Mouse (Mus musculus) neutrophil, adult 5-6 weeks (primary cell): ENCODE results near the gene Ppp2ca. TPM values are rescaled to one million over a fixed set of nuclear protein-coding genes. Genes with fewer than 3 reads are reported as not detected.
"Not testable (repeated sequence)": the region's sequence is repeated elsewhere in the genome, so short reads cannot be mapped to it uniquely, and the experiment has no call there.

Experiments
- ATAC-seq: fragments of 151-379, 151-347 bp; 2 replicates; pipeline ENCODE4 v1.8.0; 2017; ENCODE audit warnings: mild to moderate bottlenecking, moderate TSS enrichment; ENCODE audit not compliant: insufficient number of reproducible peaks, poor library complexity, low FRiP score, severe bottlenecking; ENCODE audit errors: extremely low read depth
- total RNA-seq: library from RNA; stranded (forward); fragments of 200-1000 nt; gene quantifications from 2 replicates; pipeline ENCODE4 v1.2.3, GENCODE M21; 2017

The Ppp2ca gene
- total RNA-seq, 1 experiment from 2014 or later, result 133 TPM

- ATAC-seq, result no peak
Observed at GRCm38 (mm10) chr11:52089291-52089690, 9.2 kb upstream of the Ppp2ca start.

GRCm38 (mm10) chr11:52091261-52091660 is 7.2 kb upstream of the Ppp2ca start:
- ATAC-seq, result no peak

GRCm38 (mm10) chr11:52094568-52094967 is 3.9 kb upstream of the Ppp2ca start:
- ATAC-seq, result no peak

DNA sequence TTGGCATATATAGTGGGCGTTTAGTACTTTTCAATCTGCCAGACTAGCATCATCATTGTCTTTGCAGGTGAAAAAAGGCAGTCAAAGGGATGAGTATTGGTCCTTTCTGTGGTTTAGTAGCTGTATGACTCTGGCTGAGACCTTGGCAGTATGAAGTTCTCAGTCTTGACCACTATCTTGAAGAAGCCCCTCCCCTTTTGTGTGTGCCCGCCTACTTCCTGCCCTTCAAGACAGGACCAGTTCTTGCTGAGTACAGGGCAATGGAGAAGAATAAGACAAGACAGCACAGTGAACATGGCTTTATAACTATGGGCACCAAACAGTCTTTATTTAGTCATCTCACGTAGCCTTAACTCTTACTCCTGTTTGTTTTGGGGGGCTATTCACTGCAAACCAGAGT is 1.5 kb upstream of the Ppp2ca start:
- ATAC-seq, result no peak

DNA sequence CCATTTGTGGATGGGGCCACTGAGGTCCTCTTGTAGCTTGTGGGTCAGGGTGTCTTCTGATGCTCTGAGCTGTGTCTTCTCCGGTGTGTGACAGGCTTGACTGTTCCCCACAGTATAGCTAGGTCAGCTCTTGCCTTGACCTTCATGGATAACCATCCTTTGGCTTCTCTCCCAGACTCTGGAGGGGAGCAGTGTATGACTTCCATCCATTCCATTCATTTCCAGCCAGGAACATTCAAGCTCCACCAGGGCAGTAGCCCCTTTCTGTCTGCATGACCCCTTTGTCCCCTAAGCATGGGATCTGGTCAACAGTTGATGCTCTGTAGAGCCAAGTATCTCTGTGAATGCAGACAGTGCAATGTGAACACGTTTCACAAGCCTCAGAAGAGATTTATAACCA is 885 bp upstream of the Ppp2ca start:
- ATAC-seq, result no peak

DNA sequence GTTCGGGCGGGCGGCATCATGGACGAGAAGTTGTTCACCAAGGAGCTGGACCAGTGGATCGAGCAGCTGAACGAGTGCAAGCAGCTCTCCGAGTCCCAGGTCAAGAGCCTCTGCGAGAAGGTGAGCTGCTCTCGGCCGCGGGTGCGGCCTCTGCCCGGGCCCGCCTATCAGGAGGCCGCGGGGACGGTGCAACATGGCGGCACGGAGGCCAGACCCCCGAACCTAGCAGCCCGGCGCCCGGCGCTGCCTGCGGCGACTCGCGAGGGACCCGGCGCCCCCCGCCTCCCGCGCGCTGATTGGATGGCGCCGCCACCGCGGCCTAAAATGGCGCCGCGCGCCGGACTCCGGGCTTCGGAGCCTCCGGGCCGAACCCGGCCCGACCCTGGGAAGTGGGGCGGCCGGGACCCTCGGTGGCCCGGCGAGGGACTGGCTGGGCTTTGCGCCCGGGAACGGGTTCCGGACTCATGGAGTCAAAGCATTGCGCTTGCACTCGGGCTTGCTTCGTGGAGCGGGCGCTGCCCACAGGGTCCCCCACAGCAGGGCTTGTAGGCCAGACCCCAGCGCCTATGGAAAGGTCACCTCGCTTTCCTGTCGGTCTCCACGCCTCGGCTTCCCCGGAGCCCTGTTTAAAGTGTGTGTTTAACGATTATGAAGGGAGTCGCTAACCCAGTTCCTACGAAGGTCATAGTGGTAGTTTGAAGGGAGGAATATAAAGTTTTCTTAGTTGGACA is 715 bp downstream of the Ppp2ca start:
- ATAC-seq, result no peak

GRCm38 (mm10) chr11:52099771-52100219 is 1.3 kb downstream of the Ppp2ca start:
- ATAC-seq, result no peak

- no peak for ATAC-seq
Observed at GRCm38 (mm10) chr11:52102977-52103376, 4.5 kb downstream of the Ppp2ca start.

- no peak for ATAC-seq
Observed at GRCm38 (mm10) chr11:52105503-52105902, 7.0 kb downstream of the Ppp2ca start.

GRCm38 (mm10) chr11:52106037-52106436 is 7.6 kb downstream of the Ppp2ca start:
- no peak for ATAC-seq

DNA sequence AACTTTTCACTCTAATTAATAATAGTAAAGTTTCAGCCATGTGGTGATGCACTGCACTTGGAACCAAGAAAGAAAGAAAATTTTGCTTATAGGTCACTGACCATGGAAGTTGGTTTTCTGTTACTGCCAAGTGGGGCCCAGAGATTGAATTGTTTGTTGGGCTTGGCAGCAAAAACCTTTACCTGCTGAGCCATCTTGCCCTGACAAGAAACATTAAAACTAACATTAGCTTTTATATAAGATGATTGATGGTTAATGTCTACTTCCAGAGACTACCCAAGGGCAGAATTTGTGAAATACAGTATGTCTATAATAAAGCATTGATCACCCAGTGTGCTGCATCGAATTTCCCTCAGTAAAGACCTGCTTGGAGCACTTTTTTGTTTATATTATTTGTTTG is 8.0 kb downstream of the Ppp2ca start:
- ATAC-seq, result no peak

DNA sequence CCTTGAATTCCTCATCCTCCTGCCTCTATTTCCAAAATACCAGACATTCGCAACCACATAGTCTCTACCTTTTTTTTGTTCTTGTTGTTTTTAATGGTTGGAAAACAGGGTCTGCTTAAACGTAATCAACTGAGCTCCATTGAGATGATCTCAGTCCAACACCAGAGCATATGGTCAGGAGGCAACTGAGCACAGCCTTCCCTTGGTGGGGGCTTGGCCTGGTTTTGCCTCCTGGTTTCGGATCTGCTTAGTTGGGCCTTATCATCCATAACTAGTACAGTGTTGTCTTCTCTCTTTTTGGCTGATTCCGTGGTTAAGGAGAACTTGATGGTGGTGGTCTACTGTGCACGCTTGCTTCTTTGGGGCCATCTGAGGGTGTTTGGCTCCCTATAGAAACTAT is 10.3 kb downstream of the Ppp2ca start:
- ATAC-seq, result no peak

GRCm38 (mm10) chr11:52109421-52109820 is 10.9 kb downstream of the Ppp2ca start:
- ATAC-seq, result no peak

- no peak for ATAC-seq
Observed at GRCm38 (mm10) chr11:52115479-52115878, 17.0 kb downstream of the Ppp2ca start.

GRCm38 (mm10) chr11:52116117-52116516 is 17.6 kb downstream of the Ppp2ca start:
- ATAC-seq, result not testable (repeated sequence)

DNA sequence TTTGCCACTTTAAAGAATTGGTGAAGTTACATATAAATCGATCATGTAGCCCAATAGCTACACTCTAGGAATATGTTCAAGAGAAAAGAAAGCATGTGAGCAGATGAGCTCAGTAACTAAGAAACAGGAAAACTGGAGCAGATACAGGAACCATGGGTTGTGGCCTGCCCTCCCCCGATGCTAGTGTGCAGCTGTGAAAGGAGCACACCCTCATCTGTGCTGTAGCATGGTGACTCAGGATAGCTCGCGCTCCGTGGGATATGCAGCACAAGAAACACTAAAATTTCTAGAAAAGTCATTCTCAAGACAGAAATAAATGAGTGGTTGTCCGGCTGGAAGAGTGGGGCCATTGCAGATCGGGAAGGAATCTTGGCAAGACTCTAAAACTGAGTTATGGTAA is 18.7 kb downstream of the Ppp2ca start:
- no peak for ATAC-seq

DNA sequence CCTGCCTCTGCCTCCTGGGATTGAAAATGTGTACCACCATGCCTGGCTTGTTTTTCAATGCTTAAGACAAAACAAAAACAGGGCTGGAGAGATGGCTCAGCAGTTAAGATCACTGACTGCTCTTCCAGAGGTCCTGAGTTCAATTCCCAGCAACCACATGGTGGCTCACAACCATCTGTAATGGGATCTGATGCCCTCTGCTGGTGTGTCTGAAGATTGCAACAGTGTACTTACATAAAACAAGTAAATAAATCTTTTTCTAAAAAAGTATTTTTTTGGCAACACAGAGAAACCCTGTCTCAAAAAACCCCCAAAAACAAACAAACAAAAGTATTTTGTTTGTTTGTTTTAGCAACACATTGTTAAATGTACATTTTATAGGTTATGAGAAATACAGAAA is 21.9 kb downstream of the Ppp2ca start:
- not testable (repeated sequence) for ATAC-seq

GRCm38 (mm10) chr11:52122045-52122444 is 23.6 kb downstream of the Ppp2ca start:
- ATAC-seq, result no peak

GRCm38 (mm10) chr11:52124468-52124867 is 26.0 kb downstream of the Ppp2ca start:
- ATAC-seq, result no peak

- no peak for ATAC-seq
Observed at GRCm38 (mm10) chr11:52127169-52127568, 28.7 kb downstream of the Ppp2ca start.

DNA sequence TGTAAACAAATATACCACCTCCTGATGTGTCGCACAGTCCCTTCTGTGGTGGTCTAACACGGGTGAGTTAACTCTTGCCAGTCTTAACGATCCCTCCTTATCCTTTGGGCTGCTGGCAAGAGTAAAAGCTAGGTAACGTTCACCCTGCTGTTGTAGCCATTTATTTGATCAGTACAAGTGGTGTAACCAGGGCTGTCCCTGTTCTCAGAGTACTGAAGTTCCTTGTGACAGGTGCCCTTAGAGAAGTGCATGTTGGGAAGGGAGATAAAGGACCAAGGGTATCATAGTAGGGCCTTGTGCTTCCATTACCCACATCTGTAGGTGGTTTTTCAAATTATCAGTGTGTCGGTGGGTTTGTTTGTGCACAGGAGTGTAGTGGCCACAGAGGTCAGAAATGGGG is 29.3 kb downstream of the Ppp2ca start:
- ATAC-seq, result no peak
